Mouse (Mus musculus) lung, postnatal 0 days (tissue): ENCODE measurements around the gene Dnajc28. TPM values are rescaled to one million over a fixed set of nuclear protein-coding genes. Genes with fewer than 3 reads are reported as not detected.

Experiments
- ATAC-seq: fragments of 200-750 bp; cut with Nextera tagmentation; 2 replicates; pipeline ENCODE4 v1.8.0; 2017; ENCODE audit warnings: moderate library complexity
- DNase-seq: peaks from one replicate; pipeline ENCODE4 v3.0.0-alpha.2; 2016; ENCODE audit warnings: low spot score
- H3K27ac ChIP-seq: fragments of 300-500 bp; sonication (generic); 2 replicates; pipeline ENCODE4 v1.5.1; 2014; ENCODE audit warnings: antibody characterized with exemption, mild to moderate bottlenecking, low read length, mixed read lengths
- H3K27me3 ChIP-seq: fragments of 300-500 bp; sonication (generic); replicated peaks from 2 replicates; pipeline ENCODE4 v1.6.1; 2014; ENCODE audit warnings: low read length, mixed read lengths; ENCODE audit not compliant: insufficient read depth
- H3K36me3 ChIP-seq: fragments of 300-500 bp; sonication (generic); 2 replicates; pipeline ENCODE4 v1.6.1; 2014; ENCODE audit warnings: low read length, mixed read lengths; ENCODE audit not compliant: insufficient read depth
- H3K4me1 ChIP-seq: fragments of 300-500 bp; sonication (generic); 2 replicates; pipeline ENCODE4 v1.6.1; 2014; ENCODE audit warnings: antibody characterized with exemption, low read depth, low read length, mixed read lengths; ENCODE audit not compliant: insufficient read depth
- H3K4me2 ChIP-seq: fragments of 300-500 bp; sonication (generic); replicated peaks from 2 replicates; pipeline ENCODE4 v1.6.1; 2014; ENCODE audit warnings: low read depth, mild to moderate bottlenecking, low read length, moderate library complexity, mixed read lengths
- H3K4me3 ChIP-seq: fragments of 300-500 bp; sonication (generic); 2 replicates; pipeline ENCODE4 v1.5.1; 2014; ENCODE audit warnings: low read depth, low read length
- H3K9ac ChIP-seq: fragments of 300-500 bp; sonication (generic); replicated peaks from 2 replicates; pipeline ENCODE4 v1.6.1; 2014; ENCODE audit warnings: low read depth, mild to moderate bottlenecking
- H3K9me3 ChIP-seq: fragments of 300-500 bp; sonication (generic); 2 replicates; pipeline ENCODE4 v1.6.1; 2016; ENCODE audit warnings: low read length, mixed read lengths
- CTCF ChIP-seq: IDR thresholded peaks from 2 replicates; pipeline ENCODE4 v1.5.1; 2016; ENCODE audit warnings: antibody characterized with exemption, mild to moderate bottlenecking
- EP300 ChIP-seq: IDR thresholded peaks from 2 replicates; pipeline ENCODE4 v1.6.1; 2016; ENCODE audit warnings: antibody characterized with exemption, mild to moderate bottlenecking, control low read depth
- WGBS: fragments of 180-500 bp; shearing (Covaris S2); extraction: QIAGEN DNeasy Blood & Tissue Kit; methylation state at CpG from one replicate; pipeline ENCODE4 v1.1.7; 2014; 5-methylcytosine and 5-hydroxymethylcytosine counted together
- polyA plus RNA-seq: library from polyadenylated mRNA; unstranded; fragments of >200 nt; fragmentation: Nextera tagmentation; extraction: Ambion mirVana; gene quantifications from 2 replicates; pipeline ENCODE4 v1.2.1, GENCODE M21; 2015

Dnajc28 gene
- polyA plus RNA-seq, 1 experiment from 2014 or later = 6.2 TPM

DNA sequence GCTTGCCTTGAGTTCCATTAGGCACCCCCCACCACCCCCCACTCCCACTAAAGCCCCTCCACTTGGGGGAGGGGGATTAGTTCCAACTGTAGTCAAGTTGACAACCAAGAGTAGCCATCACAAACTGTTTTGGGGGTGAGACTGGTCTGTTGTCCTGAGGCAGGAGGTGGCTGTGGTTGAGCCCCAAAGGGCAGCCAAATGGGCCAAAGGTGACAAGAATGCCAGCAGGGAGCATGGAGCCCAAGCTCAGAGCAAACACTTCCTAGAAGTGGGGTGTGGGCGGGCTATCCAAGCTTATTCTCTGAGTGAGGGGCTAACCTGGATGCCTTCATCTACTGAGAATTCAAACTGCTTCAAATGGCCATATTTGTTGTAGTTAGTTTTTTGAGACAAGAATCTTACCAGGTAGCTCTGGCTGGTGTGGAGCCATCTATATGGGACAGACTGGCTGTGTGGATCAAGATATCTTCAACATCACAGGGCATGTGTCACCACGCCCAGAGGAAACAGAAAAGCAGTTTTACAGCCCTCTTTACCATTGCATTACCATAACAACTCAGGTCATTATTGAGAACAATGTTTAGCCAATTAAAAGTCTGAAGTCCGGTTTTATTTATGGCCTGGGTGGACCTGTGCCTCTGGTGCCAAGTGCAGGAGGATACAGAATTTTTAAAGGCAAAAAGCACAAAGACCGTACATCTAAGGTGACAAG, 54.1 kb downstream of the Dnajc28 start:
- no peak overlapping the region for H3K9ac ChIP-seq

More for the DNA sequence above, 54.1 kb downstream of the Dnajc28 start:
- Histone ChIP-seq H3K27ac (no peak overlapping the region), H3K4me3 (no peak overlapping the region), H3K9me3 (no peaks in the 10 kb centered on the region), H3K27me3 (no peaks in the 10 kb centered on the region), H3K4me1 (no peaks in the 10 kb centered on the region), H3K4me2 (no peak overlapping the region), H3K36me3 (peaks cover 16% of the 10 kb centered on the region)
- no peak for ATAC-seq
- no peak for DNase-seq
- 80% methylated on average over 4 of the region's 4 CpGs for WGBS
- TF ChIP-seq CTCF (no peak), EP300 (no peak)

Other genes starting within 250 kb of the Dnajc28 start
- 94.1 and 104 TPM in 2 replicates for gene Ifnar2, start 246.2 kb downstream of the Dnajc28 start, polyA plus RNA-seq
- gene Gm21970, start 227.3 kb downstream of the Dnajc28 start, polyA plus RNA-seq = 0.45 TPM in 1 of 2 replicates, not detected in the other
- gene Il10rb, start 212.9 kb downstream of the Dnajc28 start, polyA plus RNA-seq = 90.5 and 106 TPM in 2 replicates
- 40.3 and 44.9 TPM in 2 replicates for gene Ifnar1, start 133.8 kb downstream of the Dnajc28 start, polyA plus RNA-seq
- gene Ifngr2, start 72.0 kb downstream of the Dnajc28 start, polyA plus RNA-seq = 64.4 and 78.1 TPM in 2 replicates
- 160 and 169 TPM in 2 replicates for gene Tmem50b, start 21.2 kb downstream of the Dnajc28 start, polyA plus RNA-seq
- gene Gart, start 27.9 kb upstream of the Dnajc28 start, polyA plus RNA-seq = 27.3 and 30.9 TPM in 2 replicates
- gene Son, start 28.5 kb upstream of the Dnajc28 start, polyA plus RNA-seq = 132 and 143 TPM in 2 replicates
- 6.0 and 8.0 TPM in 2 replicates for gene Donson, start 69.7 kb upstream of the Dnajc28 start, polyA plus RNA-seq
- 59.3 and 64.8 TPM in 2 replicates for gene Cryzl1, start 109.9 kb upstream of the Dnajc28 start, polyA plus RNA-seq
- 9.7 and 12.1 TPM in 2 replicates for gene Itsn1, start 110.3 kb upstream of the Dnajc28 start, polyA plus RNA-seq